Mouse (Mus musculus) CD4-positive helper T cell, adult 2 months (primary cell): ENCODE measurements around the gene Aox3.

Experiments
- DNase-seq: peaks from one replicate; pipeline ENCODE4 v3.0.0-alpha.2; 2012; ENCODE audit warnings: low read depth, missing footprints, low spot score

Aox3 gene

GRCm38 (mm10) chr1:58107066-58107465 lies 5.9 kb upstream of the Aox3 start:
- DNase-seq, result no peak

- no peak for DNase-seq
Observed at GRCm38 (mm10) chr1:58110241-58110640, 2.7 kb upstream of the Aox3 start.

GRCm38 (mm10) chr1:58111315-58111714 lies 1.6 kb upstream of the Aox3 start:
- DNase-seq, result no peak

GRCm38 (mm10) chr1:58113441-58113840 lies 511 bp downstream of the Aox3 start:
- DNase-seq, result no peak

- DNase-seq, result no peak
Observed at GRCm38 (mm10) chr1:58114021-58114560, 1.2 kb downstream of the Aox3 start.

GRCm38 (mm10) chr1:58114666-58115375 lies 1.9 kb downstream of the Aox3 start:
- no peak for DNase-seq

GRCm38 (mm10) chr1:58118231-58118630 lies 5.3 kb downstream of the Aox3 start:
- no peak for DNase-seq

- DNase-seq, result no peak
Observed at GRCm38 (mm10) chr1:58124901-58125300, 12.0 kb downstream of the Aox3 start.

- DNase-seq, result no peak
Observed at GRCm38 (mm10) chr1:58137891-58138290, 25.0 kb downstream of the Aox3 start.

- no peak for DNase-seq
Observed at GRCm38 (mm10) chr1:58138986-58139385, 26.1 kb downstream of the Aox3 start.

GRCm38 (mm10) chr1:58140607-58141006 lies 27.7 kb downstream of the Aox3 start:
- no peak for DNase-seq

- no peak for DNase-seq
Observed at GRCm38 (mm10) chr1:58144384-58145069, 31.6 kb downstream of the Aox3 start.

GRCm38 (mm10) chr1:58146026-58146425 lies 33.1 kb downstream of the Aox3 start:
- no peak for DNase-seq

GRCm38 (mm10) chr1:58147776-58148175 lies 34.8 kb downstream of the Aox3 start:
- DNase-seq, result no peak

GRCm38 (mm10) chr1:58152247-58152646 lies 39.3 kb downstream of the Aox3 start:
- no peak for DNase-seq

GRCm38 (mm10) chr1:58156747-58157146 lies 43.8 kb downstream of the Aox3 start:
- peak; percentile 40 for DNase-seq

GRCm38 (mm10) chr1:58169893-58170292 lies 57.0 kb downstream of the Aox3 start:
- DNase-seq, result no peak

- DNase-seq, result no peak
Observed at GRCm38 (mm10) chr1:58188514-58189175, 75.7 kb downstream of the Aox3 start.

- no peak for DNase-seq
Observed at GRCm38 (mm10) chr1:58194317-58194716, 81.4 kb downstream of the Aox3 start.

GRCm38 (mm10) chr1:58194988-58195387 lies 82.1 kb downstream of the Aox3 start:
- no peak for DNase-seq

GRCm38 (mm10) chr1:58195541-58195940 lies 82.6 kb downstream of the Aox3 start:
- DNase-seq, result peak; percentile 62

GRCm38 (mm10) chr1:58197023-58197422 lies 84.1 kb downstream of the Aox3 start:
- no peak for DNase-seq
